Mouse (Mus musculus) heart, postnatal 14 days (tissue): ENCODE measurements at regions not wholly inside any gene's neighbourhood (a gene's known extent, or its start where the extent isn't known, plus 50 kb on each side); places are given as distances from the start of the nearest gene placed in this dataset.
"Not testable (repeated sequence)": the region's sequence is repeated elsewhere in the genome, so short reads cannot be mapped to it uniquely, and the experiment has no call there.

Experiments used
- DNase-seq, 2 experiments: peaks; one replicate each; pipeline ENCODE4 v3.0.0; 2021 to 2022
- intact Hi-C: fragments of 180-260 bp; cut with DNase I; formaldehyde crosslinking; loops from one replicate; pipeline ENCODE4 v1.15.1; 2025

DNA sequence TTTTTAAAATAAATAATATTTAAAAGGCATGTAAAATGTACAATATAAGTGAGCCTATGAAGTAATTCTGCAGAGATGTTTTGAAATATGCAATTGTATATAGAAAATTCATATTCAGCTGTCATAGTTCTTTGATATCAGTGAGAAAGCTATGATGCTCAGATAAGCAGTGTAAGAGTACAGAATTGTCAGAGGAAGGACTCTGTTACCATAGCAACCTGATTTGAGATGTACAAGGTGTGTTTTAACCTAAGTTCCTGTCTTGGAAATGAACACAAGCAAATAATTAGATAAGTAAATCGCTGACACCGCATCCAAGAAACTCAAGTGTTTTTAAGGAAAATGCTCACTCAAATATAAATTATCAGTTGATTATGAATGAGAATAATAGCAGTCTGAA, 271.8 kb downstream of the Gabrg2 start:
- intact Hi-C loops: no loop called here
- no peak for DNase-seq

DNA sequence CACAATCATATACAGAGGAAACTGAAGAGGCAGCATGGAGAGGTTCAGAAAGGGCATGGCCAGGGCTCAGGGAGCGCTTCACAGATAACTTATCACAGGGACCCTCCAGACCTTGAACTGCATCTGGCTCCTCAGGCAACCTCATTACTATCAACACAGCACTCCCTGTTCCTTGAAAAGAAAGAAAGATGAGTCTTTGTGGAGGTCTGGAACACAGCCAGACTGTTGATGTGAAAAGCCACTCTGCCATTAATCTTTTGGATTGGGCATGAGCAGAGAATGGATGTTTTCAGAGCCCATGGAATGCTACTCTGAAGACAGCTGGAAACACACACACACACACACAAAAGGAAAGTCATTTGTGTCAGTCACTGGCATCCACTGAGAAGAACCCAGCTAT, 284.0 kb downstream of the Gabrg2 start:
- no peak for DNase-seq
- intact Hi-C loops: no loop called here

DNA sequence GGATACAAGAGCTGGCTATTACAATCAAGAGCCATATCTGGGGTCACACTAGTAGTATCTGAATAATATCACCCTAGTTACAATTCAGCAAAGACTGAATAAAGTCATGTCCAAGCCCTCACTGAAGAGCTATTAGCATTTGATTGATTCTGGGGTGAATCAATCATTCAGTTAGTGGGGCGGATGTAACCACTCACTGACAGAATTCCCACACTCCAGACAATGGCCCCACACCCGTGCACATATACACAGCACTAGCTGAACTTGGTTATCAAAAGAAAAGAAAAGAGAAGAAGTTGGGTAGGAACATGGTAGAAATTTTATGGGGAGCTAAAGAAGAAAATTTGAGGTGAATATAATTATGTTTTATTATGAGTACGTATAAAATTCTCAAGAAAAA, 310.0 kb downstream of the Gabrg2 start:
- no peak for DNase-seq
- intact Hi-C loops: no loop called here

DNA sequence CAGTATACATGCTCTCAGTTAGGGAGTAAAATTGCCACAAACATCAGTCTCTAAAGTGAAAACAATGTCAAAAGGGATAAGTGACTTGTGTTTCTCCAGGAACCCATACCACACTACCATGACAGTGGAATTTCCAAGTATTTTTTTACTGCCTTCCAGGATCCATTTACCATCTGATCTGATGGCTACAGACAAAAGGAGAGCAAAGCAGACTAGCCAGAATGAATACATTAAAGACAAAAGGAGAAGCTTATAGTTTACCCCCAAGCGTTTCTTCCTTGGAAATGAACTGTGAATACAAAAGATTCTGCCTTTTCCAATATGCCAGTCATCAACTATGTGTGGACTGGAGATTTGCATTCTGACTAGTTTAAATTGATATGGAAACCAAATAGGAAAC, 317.7 kb downstream of the Gabrg2 start:
- DNase-seq: no peak
- intact Hi-C loops: no loop called here

DNA sequence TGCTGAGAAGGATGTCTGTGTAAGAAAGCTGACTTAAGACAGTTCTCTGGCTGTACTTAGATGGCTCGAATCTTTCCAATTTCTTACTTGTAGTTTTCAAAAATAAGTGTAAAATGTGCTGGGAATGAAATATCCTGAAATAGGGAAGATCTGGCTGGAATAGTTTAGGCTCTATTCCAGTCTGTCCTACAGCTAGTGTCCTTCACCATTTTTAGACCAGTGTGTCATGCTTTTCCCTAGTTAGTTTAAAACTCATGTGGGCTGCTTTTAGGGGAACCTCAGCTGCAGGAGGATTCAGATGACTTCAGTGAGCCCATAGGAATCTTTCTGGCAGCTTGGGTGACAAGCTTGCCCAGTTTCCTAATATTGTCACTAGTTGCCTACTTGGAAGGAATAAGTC, 348.1 kb downstream of the Gabrg2 start:
- intact Hi-C loops: no loop called here
- DNase-seq: no peak

DNA sequence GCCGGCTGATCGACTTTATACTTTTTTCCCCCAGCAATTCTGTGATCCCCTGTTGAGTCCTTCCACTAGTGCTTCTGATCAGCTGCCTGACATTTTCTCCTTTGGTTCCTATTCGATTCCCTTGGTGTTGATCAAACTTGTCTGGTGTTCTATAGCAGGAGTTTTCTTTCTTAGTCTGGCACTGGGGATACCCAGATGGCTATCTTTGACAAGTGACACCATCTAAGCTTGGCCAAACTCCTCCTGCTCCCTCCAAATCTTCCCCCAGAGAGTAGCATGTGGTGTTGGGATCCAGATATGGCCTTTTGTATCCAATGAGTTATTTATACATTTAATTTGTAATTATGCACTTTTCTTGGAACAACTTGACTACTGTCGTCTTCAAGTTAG, 355.2 kb downstream of the Gabrg2 start:
- intact Hi-C loops: no loop called here
- no peak for DNase-seq

- peak in 1 of 2 experiments; percentile 4 for DNase-seq
- intact Hi-C loops: no loop called here
These were observed 355.7 kb downstream of the Gabrg2 start for GRCm38 (mm10) chr11:41644725-41645501.

- intact Hi-C loops: no loop called here
- DNase-seq: no peak
These were observed 356.6 kb downstream of the Gabrg2 start for GRCm38 (mm10) chr11:41644083-41644482.

- intact Hi-C loops: no loop called here
- no peak for DNase-seq
These were observed 401.7 kb downstream of the Gabrg2 start for GRCm38 (mm10) chr11:41599006-41599405.

- no peak for DNase-seq
These were observed 402.2 kb downstream of the Gabrg2 start for GRCm38 (mm10) chr11:41598431-41598830.

DNA sequence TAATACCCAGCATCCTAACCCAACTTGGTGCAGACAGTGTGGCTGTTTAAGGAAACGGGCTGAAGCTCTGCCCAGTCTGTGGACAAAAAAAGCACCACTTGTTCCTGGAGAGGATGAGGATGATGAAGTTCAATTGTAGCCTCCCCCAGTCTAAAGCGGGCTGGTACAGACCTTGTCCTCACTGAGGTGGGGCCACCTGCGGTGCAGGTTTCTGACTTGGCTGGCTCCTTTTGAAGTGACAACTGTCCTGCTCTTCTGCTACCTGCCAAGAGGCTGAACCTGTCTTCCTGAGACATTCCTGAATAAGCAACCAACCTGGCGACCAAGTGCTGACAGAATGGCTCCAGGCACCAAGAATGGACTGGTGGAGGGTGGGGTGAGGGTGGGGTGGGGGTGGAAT, 409.2 kb downstream of the Gabrg2 start:
- intact Hi-C loops, DNase-seq: not testable (repeated sequence)

More at GRCm38 (mm10) chr11:41598431-41598830, 402.2 kb downstream of the Gabrg2 start:
- intact Hi-C loops: no loop called here
